Mouse (Mus musculus): ENCODE measurements around the gene 1700025C18Rik. TPM values are rescaled to one million over a fixed set of nuclear protein-coding genes. Genes with fewer than 3 reads are reported as not detected.

The 1700025C18Rik gene
- polyA plus RNA-seq, 1 experiment = not detected

DNA sequence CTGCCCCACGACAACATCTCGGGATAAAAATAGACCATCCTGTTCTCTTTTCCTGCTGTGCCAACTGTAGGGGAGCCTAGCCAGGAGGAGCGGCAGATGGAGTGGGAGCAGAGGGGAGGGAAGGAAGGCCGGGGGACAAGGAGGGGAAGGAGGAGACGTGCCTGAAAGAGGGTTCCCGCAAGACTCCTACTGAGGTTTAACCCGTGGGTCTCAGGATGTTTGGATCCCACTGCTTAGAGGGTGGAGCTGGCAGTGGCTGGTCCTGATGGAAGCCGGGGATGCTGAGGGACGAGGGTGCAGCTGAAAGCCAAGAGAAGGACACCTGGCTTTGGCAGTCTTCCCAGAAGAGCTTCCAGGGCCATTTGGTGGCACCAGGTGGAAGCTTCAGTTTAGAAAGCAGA is 17.2 kb downstream of the 1700025C18Rik start:
- Histone ChIP-seq H3K4me3 (ENCODE audit: insufficient read depth, low read depth, low read length) (no peak overlapping the region), H3K4me1 (ENCODE audit: control insufficient read depth, insufficient read depth, low read length) (peaks cover 51% of the 10 kb centered on the region), H3K27ac (ENCODE audit: insufficient read depth, low read depth, low read length) (no peak overlapping the region)
- no peak for TF ChIP-seq POLR2A (IDR thresholded peaks at IDR 0.05; ENCODE audit: insufficient read depth, low read depth, low read length)
- TF ChIP-seq CTCF (IDR thresholded peaks at IDR 0.05; ENCODE audit: insufficient read depth, low read depth, low read length) = no peak
- WGBS = 7% methylated on average over 9 of the region's 9 CpGs

DNA sequence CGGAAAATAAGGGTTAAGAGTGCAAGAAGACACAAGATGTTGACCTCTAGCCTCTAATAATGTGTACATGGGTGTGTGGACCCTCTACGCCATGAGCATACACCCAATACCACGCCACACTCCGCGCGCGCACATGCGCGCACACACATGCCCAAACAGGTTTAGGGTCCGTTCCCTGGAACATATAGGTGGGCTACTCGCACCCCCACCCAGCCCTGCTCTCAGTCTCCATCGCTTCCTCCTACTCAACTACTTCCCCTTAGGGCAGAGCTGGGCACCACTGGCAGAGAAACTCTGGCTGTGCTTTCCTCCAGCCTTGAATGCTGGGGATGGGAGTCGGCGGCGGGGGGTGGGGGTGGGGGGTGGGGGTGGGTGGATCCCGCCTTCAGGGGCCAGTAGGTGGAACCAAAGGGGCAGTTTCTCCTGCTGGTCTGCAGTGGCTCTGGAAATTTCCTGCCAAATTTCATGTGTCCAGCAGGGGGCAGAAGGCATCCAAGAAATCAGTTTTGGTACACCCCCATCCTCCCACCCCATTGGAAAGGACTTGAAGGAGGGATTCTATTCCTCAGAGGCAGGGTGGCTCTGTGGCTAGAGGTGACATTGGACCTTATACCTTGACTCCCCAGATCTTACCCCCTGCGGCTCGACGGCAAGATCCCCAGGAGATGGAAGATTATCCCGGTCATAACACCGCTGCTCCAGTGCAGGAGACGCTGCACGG is 20.3 kb downstream of the 1700025C18Rik start:
- Histone ChIP-seq H3K4me3 (ENCODE audit: insufficient read depth, low read depth, low read length) (no peak overlapping the region), H3K4me1 (ENCODE audit: control insufficient read depth, insufficient read depth, low read length) (peaks cover 31% of the 10 kb centered on the region), H3K27ac (ENCODE audit: insufficient read depth, low read depth, low read length) (no peak overlapping the region)
- TF ChIP-seq POLR2A (IDR thresholded peaks at IDR 0.05; ENCODE audit: insufficient read depth, low read depth, low read length) (no peak), CTCF (IDR thresholded peaks at IDR 0.05; ENCODE audit: insufficient read depth, low read depth, low read length) (no peak; the same call in 1 of the 2 replicates)
- WGBS = 20% methylated on average over 23 of the region's 23 CpGs

DNA sequence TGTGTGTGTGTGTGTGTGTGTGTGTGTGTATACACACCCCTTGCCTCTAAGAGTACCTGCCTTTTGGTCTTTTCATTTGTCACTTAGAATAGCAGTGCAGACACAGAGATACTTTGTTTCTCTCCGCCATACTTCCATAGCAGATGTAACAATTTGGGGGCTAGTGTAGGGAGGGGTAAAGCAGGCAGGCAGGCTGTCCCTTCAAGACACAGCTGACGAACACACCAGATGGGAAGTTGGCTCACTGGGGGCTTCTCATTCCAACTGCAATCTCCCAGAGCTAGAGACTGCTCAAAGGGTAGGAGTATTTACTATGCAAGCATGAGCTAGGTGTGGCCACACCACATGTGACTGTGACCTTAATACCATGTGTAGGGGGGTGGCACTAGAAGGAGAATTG is 21.7 kb downstream of the 1700025C18Rik start:
- Histone ChIP-seq H3K27ac (ENCODE audit: insufficient read depth, low read depth, low read length) (no peak overlapping the region), H3K4me3 (ENCODE audit: insufficient read depth, low read depth, low read length) (no peak overlapping the region), H3K4me1 (ENCODE audit: control insufficient read depth, insufficient read depth, low read length) (peaks cover 20% of the 10 kb centered on the region)
- 77% methylated on average over 2 of the region's 2 CpGs for WGBS
- TF ChIP-seq CTCF (IDR thresholded peaks at IDR 0.05; ENCODE audit: insufficient read depth, low read depth, low read length) (no peak), POLR2A (IDR thresholded peaks at IDR 0.05; ENCODE audit: insufficient read depth, low read depth, low read length) (no peak)

DNA sequence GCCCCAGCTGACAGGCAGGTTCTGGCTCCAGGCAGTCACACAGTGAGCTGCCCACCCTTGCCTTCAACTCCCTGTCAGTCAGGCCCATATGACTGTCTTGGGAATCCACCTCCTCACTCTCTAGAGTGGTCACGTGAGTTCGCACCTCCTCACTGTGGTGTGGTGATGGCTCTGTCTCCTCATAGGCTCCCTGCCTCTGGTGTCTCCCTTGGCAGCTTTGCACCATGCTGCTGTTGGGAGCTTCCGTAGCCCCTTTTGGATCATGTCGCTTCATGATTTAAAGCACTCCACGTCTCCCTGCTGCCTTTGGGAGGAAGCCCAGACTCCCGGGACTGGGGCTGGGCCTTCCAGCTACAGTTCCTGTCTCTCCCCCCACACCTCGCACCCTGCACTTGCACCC is 26.1 kb downstream of the 1700025C18Rik start:
- Histone ChIP-seq H3K4me1 (ENCODE audit: control insufficient read depth, insufficient read depth, low read length) (peaks cover 4% of the 10 kb centered on the region; the same call in 1 of the 2 replicates), H3K27ac (ENCODE audit: insufficient read depth, low read depth, low read length) (no peak overlapping the region), H3K4me3 (ENCODE audit: insufficient read depth, low read depth, low read length) (no peak overlapping the region)
- TF ChIP-seq POLR2A (IDR thresholded peaks at IDR 0.05; ENCODE audit: insufficient read depth, low read depth, low read length) (no peak), CTCF (IDR thresholded peaks at IDR 0.05; ENCODE audit: insufficient read depth, low read depth, low read length) (no peak)
- 46% methylated on average over 7 of the region's 7 CpGs for WGBS

DNA sequence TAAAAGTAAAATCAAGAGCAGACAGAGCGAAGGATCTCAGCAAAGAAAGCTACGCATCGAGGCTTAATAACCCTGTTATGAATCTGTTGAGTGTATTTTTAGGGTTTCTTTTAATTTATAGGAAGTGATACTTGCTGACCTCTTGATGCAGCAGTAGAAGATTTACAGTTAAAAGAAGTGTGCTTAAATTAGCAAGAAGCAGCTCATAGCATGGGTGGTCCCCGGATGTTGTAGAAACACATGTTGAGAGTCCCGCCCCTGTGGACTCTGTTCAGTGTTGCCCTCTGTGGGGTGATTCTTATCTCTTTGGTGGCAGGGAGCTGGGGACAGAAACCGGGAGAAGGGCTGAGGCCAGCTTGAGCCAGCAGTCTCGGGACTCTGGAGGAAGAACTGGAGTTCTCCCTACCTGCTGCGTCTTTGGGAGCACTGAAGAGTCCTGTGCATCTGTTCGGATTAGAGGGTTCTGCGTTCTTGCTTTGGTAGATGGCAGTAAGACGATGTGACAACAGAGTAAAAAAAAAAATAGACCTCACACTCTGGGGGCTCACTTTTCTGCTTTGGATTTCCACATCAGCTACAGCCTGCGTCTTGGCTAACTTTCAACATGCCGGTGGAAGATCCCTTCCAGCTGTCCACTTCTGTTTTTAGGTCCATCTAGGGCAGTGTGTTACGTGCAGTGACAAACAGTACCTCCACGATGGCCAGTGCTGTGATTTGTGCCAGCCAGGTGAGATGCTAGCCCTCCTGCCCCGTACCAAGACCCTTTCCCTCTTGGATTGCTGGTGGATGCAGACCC is 28.7 kb downstream of the 1700025C18Rik start:
- TF ChIP-seq POLR2A (IDR thresholded peaks at IDR 0.05; ENCODE audit: insufficient read depth, low read depth, low read length) (no peak), CTCF (IDR thresholded peaks at IDR 0.05; ENCODE audit: insufficient read depth, low read depth, low read length) (no peak)
- WGBS = 85% methylated on average over 16 of the region's 16 CpGs
- Histone ChIP-seq H3K4me1 (ENCODE audit: control insufficient read depth, insufficient read depth, low read length) (peaks cover 4% of the 10 kb centered on the region; the same call in 1 of the 2 replicates), H3K27ac (ENCODE audit: insufficient read depth, low read depth, low read length) (no peak overlapping the region), H3K4me3 (ENCODE audit: insufficient read depth, low read depth, low read length) (no peak overlapping the region)

DNA sequence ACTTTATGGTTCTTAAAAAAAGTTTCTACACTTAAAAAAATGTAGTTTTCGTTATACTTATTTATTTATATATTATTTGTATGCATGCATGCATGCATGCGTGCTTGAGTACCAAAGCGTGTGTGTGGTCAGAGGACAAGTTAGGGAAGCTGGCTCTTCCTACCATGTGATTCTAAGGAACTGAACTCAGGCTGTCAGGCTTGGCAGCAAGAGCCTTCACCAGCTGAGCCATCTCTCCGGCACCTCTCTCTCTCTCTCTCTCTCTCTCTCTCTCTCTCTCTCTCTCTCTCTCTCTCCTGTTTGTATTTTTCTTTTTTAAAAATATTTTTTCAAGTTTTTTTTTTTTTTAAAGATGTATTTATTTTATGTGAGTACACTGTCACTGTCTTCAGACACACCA is 30.6 kb downstream of the 1700025C18Rik start:
- no peak overlapping the region for H3K27ac ChIP-seq (ENCODE audit: insufficient read depth, low read depth, low read length)
- peaks cover 9% of the 10 kb centered on the region for H3K4me1 ChIP-seq (ENCODE audit: control insufficient read depth, insufficient read depth, low read length)
- WGBS = 93% methylated on average over 4 of the region's 4 CpGs
- TF ChIP-seq POLR2A (IDR thresholded peaks at IDR 0.05; ENCODE audit: insufficient read depth, low read depth, low read length) (no peak), CTCF (IDR thresholded peaks at IDR 0.05; ENCODE audit: insufficient read depth, low read depth, low read length) (no peak)
- no peak overlapping the region for H3K4me3 ChIP-seq (ENCODE audit: insufficient read depth, low read depth, low read length)

DNA sequence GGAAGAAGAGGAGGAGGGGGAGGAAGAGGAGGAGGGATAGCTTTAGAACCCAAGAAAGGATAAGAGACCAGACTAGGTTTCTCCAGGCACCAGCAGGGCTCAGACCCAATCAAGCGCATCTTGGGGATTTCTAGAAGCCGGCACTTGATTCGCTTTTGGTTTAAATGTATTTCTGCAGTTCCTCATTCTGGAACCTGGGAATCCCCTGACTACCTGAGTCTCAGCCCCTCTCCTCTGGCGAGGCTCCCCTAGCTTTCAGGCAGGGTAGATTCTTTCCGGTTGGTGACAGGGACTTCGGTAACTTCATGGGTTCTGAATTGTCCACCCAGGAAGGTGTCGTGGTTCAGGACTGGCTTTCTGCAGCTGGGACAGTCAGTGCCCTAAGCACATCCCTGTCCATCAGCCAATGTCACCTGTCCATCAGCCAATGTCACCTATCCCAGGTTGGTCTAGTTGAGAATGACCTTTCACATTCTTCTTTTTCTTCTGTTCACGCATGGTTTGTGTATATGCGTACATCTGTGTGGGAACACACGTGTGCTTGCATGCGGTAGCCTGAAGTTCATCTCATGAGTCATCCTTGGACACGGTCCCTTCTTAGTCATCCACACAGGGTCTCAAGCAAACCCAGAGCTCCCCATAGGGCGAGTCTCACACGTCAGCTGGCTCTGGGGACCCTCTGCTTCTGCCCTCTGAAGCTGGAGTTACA is 34.0 kb downstream of the 1700025C18Rik start:
- TF ChIP-seq POLR2A (IDR thresholded peaks at IDR 0.05; ENCODE audit: insufficient read depth, low read depth, low read length) (no peak), CTCF (IDR thresholded peaks at IDR 0.05; ENCODE audit: insufficient read depth, low read depth, low read length) (no peak)
- no peak overlapping the region for H3K4me3 ChIP-seq (ENCODE audit: insufficient read depth, low read depth, low read length)
- 80% methylated on average over 14 of the region's 14 CpGs for WGBS
- no peak overlapping the region for H3K27ac ChIP-seq (ENCODE audit: insufficient read depth, low read depth, low read length)
- H3K4me1 ChIP-seq (ENCODE audit: control insufficient read depth, insufficient read depth, low read length) = peaks cover 10% of the 10 kb centered on the region

DNA sequence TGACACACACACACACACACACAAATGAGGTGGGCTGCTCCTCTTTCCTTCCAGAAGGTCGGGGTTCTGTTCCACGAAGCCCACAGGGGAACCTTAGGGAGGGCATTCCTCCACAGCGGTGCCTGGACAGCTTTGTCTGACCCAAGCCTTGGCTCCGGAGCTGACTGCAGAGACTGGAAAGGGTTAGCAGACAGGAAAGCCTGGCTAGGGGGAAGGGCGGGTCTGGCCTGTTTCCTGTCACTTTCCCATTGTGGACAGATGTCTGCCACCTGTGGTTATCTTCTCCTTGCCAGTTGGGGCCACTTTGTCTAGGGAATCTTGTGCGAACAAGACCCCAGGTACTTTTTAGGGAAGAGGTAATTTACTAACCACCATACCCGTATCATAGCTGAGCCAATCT is 34.6 kb downstream of the 1700025C18Rik start:
- no peak for TF ChIP-seq POLR2A (IDR thresholded peaks at IDR 0.05; ENCODE audit: insufficient read depth, low read depth, low read length)
- TF ChIP-seq CTCF (IDR thresholded peaks at IDR 0.05; ENCODE audit: insufficient read depth, low read depth, low read length) = no peak
- H3K4me1 ChIP-seq (ENCODE audit: control insufficient read depth, insufficient read depth, low read length) = peaks cover 10% of the 10 kb centered on the region
- no peak overlapping the region for H3K27ac ChIP-seq (ENCODE audit: insufficient read depth, low read depth, low read length)
- no peak overlapping the region for H3K4me3 ChIP-seq (ENCODE audit: insufficient read depth, low read depth, low read length)
- WGBS = 32% methylated on average over 7 of the region's 7 CpGs

Measured in olfactory bulb, adult 2 months (tissue).